Mouse (Mus musculus) E14TG2a.4 (cell line): ENCODE measurements around the gene Nrxn3.

Experiments used
- CTCF ChIP-seq: conservative IDR thresholded peaks from 2 replicates; pipeline ENCODE4 v1.5.1; 2014; ENCODE audit warnings: low read length
- POU5F1 ChIP-seq: IDR thresholded peaks from 2 replicates; pipeline ENCODE4 v1.6.1; 2014; ENCODE audit warnings: low read length, borderline replicate concordance

DNA sequence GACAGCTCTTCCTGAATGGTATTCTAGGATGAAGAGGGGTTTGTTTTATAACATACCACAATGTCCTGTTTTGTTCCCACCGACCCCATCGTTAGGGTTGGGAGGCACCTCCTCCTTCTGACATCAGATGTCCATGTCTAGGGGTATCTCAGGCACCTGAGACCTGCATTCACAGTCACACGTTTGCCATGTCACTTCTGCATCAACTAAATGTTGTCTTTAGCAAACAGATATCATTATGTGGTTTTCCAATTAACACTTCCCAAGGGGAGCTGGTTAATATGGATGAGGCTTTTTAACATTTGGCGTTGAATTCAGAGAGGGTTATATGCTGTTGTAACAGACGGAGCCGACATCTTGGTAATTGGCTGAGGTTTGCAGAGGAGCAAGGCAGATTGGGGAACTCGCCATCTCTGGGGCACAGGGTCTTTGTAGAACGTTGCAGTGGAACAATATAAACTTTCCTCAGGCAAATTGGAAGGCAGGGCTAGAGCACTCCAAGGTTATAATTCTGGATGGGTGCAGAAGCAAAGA lies 412.2 kb downstream of the Nrxn3 start:
- no peak for TF ChIP-seq CTCF
- TF ChIP-seq POU5F1, result no peak
